Comparison of ENCODE assay signal across 27 mouse cellular contexts in the genomic region with DNA sequence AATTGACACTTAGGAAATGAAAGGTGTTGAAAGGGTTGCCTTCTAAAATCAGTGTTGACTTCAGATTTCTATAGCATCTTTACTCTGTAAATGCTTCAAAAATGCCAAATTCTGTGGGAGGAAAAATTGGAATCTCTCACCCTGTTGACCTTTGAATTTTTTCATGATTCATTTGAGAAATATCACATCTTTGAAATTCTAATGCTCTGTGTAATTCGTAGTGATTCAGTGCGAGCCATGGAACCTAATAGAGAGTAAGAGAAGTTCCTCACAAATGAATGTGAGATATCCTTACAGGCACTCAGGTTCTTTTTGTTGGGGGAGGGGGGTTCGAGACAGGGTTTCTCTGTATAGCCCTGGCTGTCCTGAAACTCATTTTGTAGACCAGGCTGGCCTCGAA.
"Had no signal": no experiment of that assay in that cellular context is flagged by ENCODE, and none has a peak within 500 bp of the region (broad histone marks: within the 10 kb centered on the region; RNA-seq: fewer than 3 reads in every experiment).

No protein-coding gene starts in this region.

- H3K4me3 ChIP-seq: gastrocnemius, adult 2 months; heart, adult 2 months; heart, embryonic 15.5 days; hindbrain, embryonic 10.5 days; hindbrain, embryonic 12.5 days; kidney, embryonic 15.5 days; limb, embryonic 13.5 days; limb, embryonic 15.5 days; liver, embryonic 12.5 days had no signal

- DNase-seq: gastrocnemius, adult 2 months; gastrocnemius, postnatal 10 days; gastrocnemius, postnatal 25 days; heart, adult 2 months; heart, postnatal 4 days; kidney, adult 11 months; kidney, adult 2 months; kidney, adult 9 months; kidney, postnatal 14 days; kidney, postnatal 36 days; layer of hippocampus, adult 9-11 months; layer of hippocampus, postnatal 36 days; left cerebral cortex, postnatal 4 days had no signal

- H3K27ac ChIP-seq: gastrocnemius, adult 2 months; heart, adult 2 months; hindbrain, embryonic 10.5 days; hindbrain, embryonic 12.5 days; hindbrain, embryonic 14.5 days; kidney, embryonic 15.5 days; kidney, postnatal 0 days; limb, embryonic 13.5 days; limb, embryonic 15.5 days; liver, embryonic 12.5 days; liver, embryonic 14.5 days had no signal

- H3K36me3 ChIP-seq: heart, embryonic 15.5 days; hindbrain, embryonic 10.5 days; hindbrain, embryonic 12.5 days; kidney, embryonic 15.5 days; limb, embryonic 13.5 days; limb, embryonic 15.5 days; liver, embryonic 12.5 days had no signal

- ATAC-seq: hindbrain, embryonic 16.5 days; inflammation-experienced regulatory T-cells, adult 6 months; intestine, embryonic 16.5 days; liver, embryonic 12.5 days had no signal

- H3K4me1 ChIP-seq: hindbrain, embryonic 10.5 days; hindbrain, embryonic 12.5 days; kidney, embryonic 15.5 days; limb, embryonic 13.5 days; limb, embryonic 15.5 days; liver, embryonic 12.5 days had no signal

- H3K9me3 ChIP-seq: heart, embryonic 15.5 days; hindbrain, embryonic 10.5 days; hindbrain, embryonic 12.5 days; kidney, embryonic 15.5 days; limb, embryonic 13.5 days; limb, embryonic 15.5 days; liver, embryonic 12.5 days had no signal

- H3K27me3 ChIP-seq: heart, embryonic 15.5 days; hindbrain, embryonic 12.5 days; kidney, embryonic 15.5 days; limb, embryonic 13.5 days; limb, embryonic 15.5 days; liver, embryonic 12.5 days had no signal

- H3K9ac ChIP-seq: heart, embryonic 15.5 days; hindbrain, embryonic 12.5 days; hindbrain, embryonic 14.5 days; kidney, embryonic 15.5 days; limb, embryonic 13.5 days; limb, embryonic 15.5 days; liver, embryonic 12.5 days; liver, embryonic 14.5 days had no signal

- H3K4me2 ChIP-seq: heart, embryonic 11.5 days; heart, embryonic 15.5 days; hindbrain, embryonic 12.5 days; hindbrain, embryonic 14.5 days; kidney, embryonic 15.5 days; limb, embryonic 13.5 days; limb, embryonic 15.5 days; liver, embryonic 12.5 days had no signal
